Mouse (Mus musculus) MEL (cell line): ENCODE measurements around the gene Tnfrsf12a.

Experiments
- CTCF ChIP-seq, 3 experiments: IDR thresholded peaks in 2 of 3; conservative IDR thresholded peaks in 1 of 3; 2 replicates each; pipeline ENCODE4 v1.5.1; 2011 to 2012; ENCODE audit warnings: low read length in 3 of 3, low read depth in 2 of 3, mild to moderate bottlenecking in 2 of 3, improper control_type of control experiment in 1 of 3, inconsistent platforms in 1 of 3, mixed read lengths in 1 of 3, moderate library complexity in 1 of 3; ENCODE audit not compliant: control insufficient read depth in 1 of 3, insufficient read depth in 1 of 3, poor library complexity in 1 of 3, severe bottlenecking in 1 of 3
- SIN3A ChIP-seq: IDR thresholded peaks from 2 replicates; pipeline ENCODE4 v1.6.1; 2012; ENCODE audit warnings: low read length, improper control_type of control experiment, inconsistent platforms

GRCm38 (mm10) chr17:23661526-23661925 lies 15.7 kb downstream of the Tnfrsf12a start:
- TF ChIP-seq SIN3A (no peak), CTCF (IDR thresholded peaks at IDR 0.05 in 2 of 3, conservative IDR thresholded peaks at IDR 0.05 in 1 of 3; ENCODE audit: control insufficient read depth in 1 of 3, insufficient read depth in 1 of 3, low read depth in 2 of 3, low read length in 3 of 3, poor library complexity in 1 of 3, severe bottlenecking in 1 of 3) (peak; percentile 68 to 82 (median 71))
